Mouse (Mus musculus) hindbrain, embryonic 12.5 days (tissue): ENCODE measurements around the gene Gm20388. TPM values are rescaled to one million over a fixed set of nuclear protein-coding genes. Genes with fewer than 3 reads are reported as not detected.

Experiments used
- ATAC-seq: fragments of 200-750 bp; cut with Nextera tagmentation; 2 replicates; pipeline ENCODE4 v1.8.0; 2017; ENCODE audit warnings: moderate TSS enrichment; ENCODE audit not compliant: low FRiP score
- H3K27ac ChIP-seq: fragments of 300-500 bp; sonication (generic); 2 replicates; pipeline ENCODE4 v1.5.1; 2016; ENCODE audit warnings: mild to moderate bottlenecking
- H3K27me3 ChIP-seq: fragments of 300-500 bp; sonication (generic); 2 replicates; pipeline ENCODE4 v1.6.1; 2016; ENCODE audit warnings: mild to moderate bottlenecking
- H3K36me3 ChIP-seq: fragments of 300-500 bp; sonication (generic); 2 replicates; pipeline ENCODE4 v1.6.1; 2016; ENCODE audit warnings: mild to moderate bottlenecking
- H3K4me1 ChIP-seq: fragments of 300-500 bp; sonication (generic); 2 replicates; pipeline ENCODE4 v1.6.1; 2016
- H3K4me2 ChIP-seq: fragments of 300-500 bp; sonication (generic); replicated peaks from 2 replicates; pipeline ENCODE4 v1.6.1; 2016; ENCODE audit warnings: mild to moderate bottlenecking
- H3K4me3 ChIP-seq: fragments of 300-500 bp; sonication (generic); 2 replicates; pipeline ENCODE4 v1.5.1; 2016; ENCODE audit warnings: mild to moderate bottlenecking
- H3K9ac ChIP-seq: fragments of 300-500 bp; sonication (generic); 2 replicates; pipeline ENCODE4 v1.6.1; 2016; ENCODE audit warnings: mild to moderate bottlenecking, moderate library complexity
- H3K9me3 ChIP-seq: fragments of 300-500 bp; sonication (generic); replicated peaks from 2 replicates; pipeline ENCODE4 v1.6.1; 2016; ENCODE audit warnings: mild to moderate bottlenecking
- WGBS: fragments of 180-500 bp; shearing (Covaris S2); methylation state at CpG from one replicate; pipeline ENCODE4 v1.1.7; 2016; 5-methylcytosine and 5-hydroxymethylcytosine counted together
- polyA plus RNA-seq: library from polyadenylated mRNA; unstranded; fragments of >200 nt; fragmentation: Nextera tagmentation; extraction: Ambion mirVana; gene quantifications from 2 replicates; pipeline ENCODE4 v1.2.1, GENCODE M21; 2016

The Gm20388 gene
- polyA plus RNA-seq, 1 experiment from 2014 or later, result not detected

DNA sequence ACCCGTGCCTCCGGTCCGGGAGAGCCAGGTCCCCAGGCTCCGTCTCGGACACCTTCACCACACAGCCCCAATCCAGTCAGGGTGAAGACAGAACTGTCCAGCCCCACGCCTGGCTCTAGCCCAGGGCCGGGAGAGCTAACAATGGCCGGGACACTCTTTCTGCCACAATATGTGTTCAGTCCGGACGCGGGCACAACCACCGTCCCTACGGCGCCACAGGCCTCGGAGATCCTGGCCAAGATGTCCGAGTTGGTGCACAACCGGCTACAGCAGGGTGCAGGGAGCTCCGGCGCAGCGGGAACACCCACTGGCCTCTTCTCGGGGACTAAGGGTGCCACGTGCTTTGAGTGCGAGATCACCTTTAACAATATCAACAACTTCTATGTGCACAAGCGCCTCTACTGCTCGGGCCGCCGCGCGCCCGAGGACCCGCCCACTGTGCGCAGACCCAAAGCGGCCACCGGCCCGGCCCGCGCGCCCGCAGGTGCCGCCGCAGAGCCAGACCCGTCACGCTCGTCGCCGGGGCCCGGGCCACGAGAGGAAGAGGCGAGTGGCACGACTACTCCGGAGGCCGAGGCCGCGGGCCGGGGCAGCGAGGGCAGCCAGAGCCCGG is 2425.1 kb downstream of the Gm20388 start:
- Histone ChIP-seq H3K9ac (peak overlapping the region; percentile 68), H3K27me3 (peaks cover 70% of the 10 kb centered on the region), H3K4me2 (peak overlapping the region; percentile 96), H3K4me1 (peaks cover 15% of the 10 kb centered on the region), H3K27ac (0 out of 2 replicates have a peak overlapping the region, but pooled peaks have one; percentile 30), H3K4me3 (peak overlapping the region; percentile 56), H3K36me3 (no peaks in the 10 kb centered on the region; the same call in 1 of the 2 replicates), H3K9me3 (no peaks in the 10 kb centered on the region)
- ATAC-seq, result peak; percentile 53
- 8% methylated on average over 55 of the region's 57 CpGs for WGBS

- Histone ChIP-seq H3K36me3 (no peaks in the 10 kb centered on the region; the same call in 1 of the 2 replicates), H3K4me3 (peak overlapping the region; percentile 56), H3K27me3 (peaks cover 76% of the 10 kb centered on the region), H3K27ac (no peak overlapping the region), H3K9me3 (no peaks in the 10 kb centered on the region), H3K4me2 (peak overlapping the region; percentile 96), H3K9ac (peak overlapping the region; percentile 68), H3K4me1 (peaks cover 15% of the 10 kb centered on the region)
- 2% methylated on average over 64 of the region's 81 CpGs for WGBS
- peak; percentile 54 for ATAC-seq
These were observed 2425.7 kb downstream of the Gm20388 start for GRCm38 (mm10) chr8:122336251-122336910.

DNA sequence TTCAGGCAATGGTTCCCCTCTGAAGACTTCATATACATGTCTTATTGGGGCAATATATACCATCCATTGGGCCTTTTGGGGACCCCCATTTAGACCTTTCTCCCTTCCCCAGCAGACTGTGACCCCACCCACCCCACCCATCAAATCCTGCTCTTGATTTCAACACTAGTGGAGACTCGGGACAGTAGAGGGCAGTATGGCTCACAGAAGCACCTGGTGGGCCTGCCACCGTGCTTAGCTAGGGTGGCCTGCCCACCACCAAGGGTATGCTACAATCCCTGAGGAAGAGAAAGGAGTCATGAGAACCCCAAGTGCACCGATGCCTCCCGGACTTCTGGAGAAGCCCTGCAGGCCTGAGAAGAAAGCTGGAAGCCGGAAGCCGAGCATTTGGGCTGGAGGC is 2428.2 kb downstream of the Gm20388 start:
- Histone ChIP-seq H3K4me1 (peaks cover 30% of the 10 kb centered on the region), H3K9me3 (no peaks in the 10 kb centered on the region), H3K4me2 (no peak overlapping the region), H3K9ac (no peak overlapping the region), H3K27me3 (peaks cover 90% of the 10 kb centered on the region), H3K27ac (no peak overlapping the region), H3K36me3 (no peaks in the 10 kb centered on the region; the same call in 1 of the 2 replicates), H3K4me3 (no peak overlapping the region)
- WGBS, result 61% methylated on average over 6 of the region's 6 CpGs
- no peak for ATAC-seq

GRCm38 (mm10) chr8:122340761-122341160 is 2430.1 kb downstream of the Gm20388 start:
- no peak for ATAC-seq
- Histone ChIP-seq H3K4me2 (no peak overlapping the region), H3K36me3 (no peaks in the 10 kb centered on the region), H3K9ac (no peak overlapping the region), H3K27me3 (peaks cover 87% of the 10 kb centered on the region), H3K9me3 (no peaks in the 10 kb centered on the region), H3K4me1 (peaks cover 37% of the 10 kb centered on the region), H3K4me3 (no peak overlapping the region), H3K27ac (no peak overlapping the region)
- 84% methylated on average over 3 of the region's 3 CpGs for WGBS

- H3K9ac ChIP-seq, result no peak overlapping the region
- 87% methylated on average over 6 of the region's 6 CpGs for WGBS
- H3K27ac ChIP-seq, result no peak overlapping the region
- H3K36me3 ChIP-seq, result no peaks in the 10 kb centered on the region
- H3K4me2 ChIP-seq, result no peak overlapping the region
- no peak overlapping the region for H3K4me3 ChIP-seq
- ATAC-seq, result no peak
- peaks cover 28% of the 10 kb centered on the region for H3K4me1 ChIP-seq
- peaks cover 83% of the 10 kb centered on the region for H3K27me3 ChIP-seq
- no peaks in the 10 kb centered on the region for H3K9me3 ChIP-seq
These were observed 2431.1 kb downstream of the Gm20388 start for GRCm38 (mm10) chr8:122341790-122342189.

GRCm38 (mm10) chr8:122342362-122342761 is 2431.7 kb downstream of the Gm20388 start:
- H3K4me1 ChIP-seq, result peaks cover 28% of the 10 kb centered on the region
- H3K27ac ChIP-seq, result no peak overlapping the region

DNA sequence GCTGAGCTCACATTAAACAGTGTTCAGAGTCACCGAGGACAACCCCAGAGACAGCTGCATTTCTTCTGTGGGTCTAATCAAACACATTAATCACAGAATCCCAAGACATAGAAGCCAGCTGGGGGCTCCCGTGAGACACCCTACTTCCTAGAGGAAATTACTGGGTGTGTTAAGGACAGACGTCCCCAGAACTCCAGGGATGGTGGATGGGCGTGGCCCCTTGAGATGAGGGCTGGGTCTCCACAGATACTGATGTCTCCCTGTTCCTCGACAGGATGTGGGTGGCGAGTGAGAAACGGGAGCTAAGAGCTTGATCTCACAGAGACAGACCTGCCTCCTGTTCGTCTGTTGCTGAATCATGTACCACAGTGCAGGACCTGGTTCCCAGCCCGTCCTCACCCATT is 2432.2 kb downstream of the Gm20388 start:
- Histone ChIP-seq H3K27ac (peak overlapping the region; percentile 17; the same call in 1 of the 2 replicates), H3K4me3 (0 out of 2 replicates have a peak overlapping the region, but pooled peaks have one; percentile 14), H3K27me3 (peaks cover 79% of the 10 kb centered on the region), H3K4me2 (peak overlapping the region; percentile 47), H3K36me3 (no peaks in the 10 kb centered on the region), H3K9me3 (no peaks in the 10 kb centered on the region), H3K9ac (no peak overlapping the region), H3K4me1 (peaks cover 28% of the 10 kb centered on the region)
- 6% methylated on average over 9 of the region's 9 CpGs for WGBS
- no peak for ATAC-seq

More at GRCm38 (mm10) chr8:122342362-122342761, 2431.7 kb downstream of the Gm20388 start:
- Histone ChIP-seq H3K27me3 (peaks cover 80% of the 10 kb centered on the region), H3K4me2 (no peak overlapping the region), H3K9ac (no peak overlapping the region), H3K4me3 (no peak overlapping the region), H3K36me3 (no peaks in the 10 kb centered on the region), H3K9me3 (no peaks in the 10 kb centered on the region)
- WGBS, result 46% methylated on average over 5 of the region's 5 CpGs
- no peak for ATAC-seq

GRCm38 (mm10) chr8:122343341-122343740 is 2432.7 kb downstream of the Gm20388 start:
- Histone ChIP-seq H3K9ac (0 out of 2 replicates have a peak overlapping the region, but pooled peaks have one; percentile 43), H3K9me3 (no peaks in the 10 kb centered on the region), H3K27ac (peak overlapping the region; percentile 17; the same call in 1 of the 2 replicates), H3K4me3 (peak overlapping the region; percentile 14; the same call in 1 of the 2 replicates), H3K36me3 (no peaks in the 10 kb centered on the region), H3K4me1 (peaks cover 28% of the 10 kb centered on the region), H3K27me3 (peaks cover 76% of the 10 kb centered on the region), H3K4me2 (peak overlapping the region; percentile 47)
- peak; percentile 33; the same call in 1 of the 2 replicates for ATAC-seq
- 7% methylated on average over 11 of the region's 11 CpGs for WGBS

DNA sequence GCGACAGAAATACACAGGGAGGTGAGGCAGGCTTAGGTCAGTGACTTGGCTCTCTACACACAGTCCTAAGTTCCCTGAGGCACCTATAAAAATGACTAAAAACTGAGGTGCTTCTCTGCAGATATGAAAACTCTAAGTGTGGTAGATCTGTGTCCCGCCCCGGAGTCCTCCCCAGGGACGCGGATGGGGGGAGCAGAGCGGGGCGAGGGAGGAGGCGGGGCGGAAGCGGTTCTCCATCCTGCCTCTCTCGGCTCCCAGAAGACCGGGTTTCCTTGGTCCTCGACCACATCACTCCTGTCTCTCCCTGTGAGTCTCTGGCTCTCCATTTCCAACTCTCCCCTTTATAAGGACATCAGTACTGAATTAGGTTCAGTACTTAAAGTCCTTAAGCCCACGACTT is 2433.1 kb downstream of the Gm20388 start:
- ATAC-seq, result peak; percentile 17; the same call in 1 of the 2 replicates
- H3K27me3 ChIP-seq, result peaks cover 71% of the 10 kb centered on the region
- WGBS, result 3% methylated on average over 13 of the region's 14 CpGs

DNA sequence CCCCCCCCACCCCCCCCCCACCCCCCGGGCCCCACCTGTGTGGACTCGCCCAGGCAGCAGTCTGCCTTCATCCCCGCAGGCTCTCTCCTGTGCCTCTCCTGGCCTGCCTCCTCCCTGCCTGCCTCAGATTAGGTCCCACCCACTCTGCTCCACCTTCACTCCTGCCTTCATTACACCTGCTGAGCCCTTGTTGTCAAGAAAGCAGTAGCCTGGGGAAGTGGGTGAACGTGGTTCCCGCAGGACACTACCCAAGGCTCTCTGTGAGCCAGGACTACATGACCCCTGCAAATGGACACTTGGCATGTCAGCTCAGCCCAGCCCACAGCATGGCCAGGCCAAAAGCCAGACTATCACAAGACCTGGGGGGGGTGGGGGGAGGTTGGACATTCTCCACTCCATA is 2433.6 kb downstream of the Gm20388 start:
- Histone ChIP-seq H3K9me3 (no peaks in the 10 kb centered on the region), H3K27me3 (peaks cover 67% of the 10 kb centered on the region), H3K4me2 (peak overlapping the region; percentile 47), H3K4me1 (peaks cover 28% of the 10 kb centered on the region), H3K36me3 (no peaks in the 10 kb centered on the region), H3K9ac (0 out of 2 replicates have a peak overlapping the region, but pooled peaks have one; percentile 23), H3K27ac (no peak overlapping the region), H3K4me3 (peak overlapping the region; percentile 14; the same call in 1 of the 2 replicates)
- ATAC-seq, result peak; percentile 23; the same call in 1 of the 2 replicates
- 3% methylated on average over 2 of the region's 5 CpGs for WGBS

More for the DNA sequence above, 2433.1 kb downstream of the Gm20388 start:
- H3K9ac ChIP-seq, result peak overlapping the region; percentile 43; the same call in 1 of the 2 replicates
- H3K27ac ChIP-seq, result no peak overlapping the region
- H3K9me3 ChIP-seq, result no peaks in the 10 kb centered on the region
- H3K4me1 ChIP-seq, result peaks cover 28% of the 10 kb centered on the region
- H3K36me3 ChIP-seq, result no peaks in the 10 kb centered on the region
- H3K4me2 ChIP-seq, result peak overlapping the region; percentile 47
- peak overlapping the region; percentile 14; the same call in 1 of the 2 replicates for H3K4me3 ChIP-seq

DNA sequence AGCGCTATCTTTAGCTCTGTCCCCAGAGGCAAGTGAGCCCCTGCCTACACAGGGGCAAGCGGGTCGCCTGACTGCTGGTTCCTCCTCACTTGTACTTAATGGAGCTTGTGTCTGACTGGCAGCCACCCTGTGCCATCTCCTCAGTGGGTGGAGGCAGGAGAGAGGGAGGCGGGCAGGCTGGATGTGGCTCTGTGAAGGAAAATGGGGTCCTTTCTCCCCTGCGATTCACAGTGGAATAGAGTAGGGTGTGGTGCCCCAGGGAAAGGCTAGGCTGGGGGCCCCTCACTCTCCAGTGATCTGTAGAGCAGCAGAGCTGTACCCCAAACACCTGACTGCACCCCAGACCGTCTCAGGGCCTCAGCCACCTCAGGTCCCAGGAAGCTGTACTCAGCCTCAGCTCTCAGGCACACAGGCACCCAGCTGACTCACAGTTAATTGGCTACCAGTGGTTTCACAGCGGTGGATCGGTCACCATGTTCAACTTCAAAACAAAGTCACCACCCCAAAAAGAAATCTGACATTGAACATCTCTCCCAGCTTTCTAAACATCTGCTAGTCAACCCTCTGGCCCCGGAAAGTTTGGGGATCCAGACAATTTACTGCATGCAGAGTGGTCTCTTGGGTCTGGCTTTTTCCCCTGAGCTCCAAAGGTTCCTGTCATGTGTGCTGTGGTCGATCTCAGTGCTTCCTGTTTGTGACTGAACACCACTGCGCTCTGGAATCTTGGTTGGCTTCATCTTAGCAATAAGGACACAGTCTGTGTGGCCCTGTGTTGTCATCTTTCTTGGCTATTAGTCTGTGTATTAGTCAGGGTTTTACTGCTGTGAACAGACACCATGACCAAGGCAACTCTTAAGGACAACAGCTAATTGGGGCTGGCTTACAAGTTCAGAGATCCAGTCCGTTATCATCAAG is 2434.8 kb downstream of the Gm20388 start:
- H3K27ac ChIP-seq, result no peak overlapping the region
- WGBS, result 52% methylated on average over 12 of the region's 12 CpGs

More for the DNA sequence above, 2434.8 kb downstream of the Gm20388 start:
- Histone ChIP-seq H3K27me3 (peaks cover 65% of the 10 kb centered on the region), H3K9ac (peak overlapping the region; percentile 27; the same call in 1 of the 2 replicates), H3K4me1 (peaks cover 37% of the 10 kb centered on the region), H3K4me2 (no peak overlapping the region), H3K9me3 (no peaks in the 10 kb centered on the region), H3K4me3 (no peak overlapping the region), H3K36me3 (no peaks in the 10 kb centered on the region)
- no peak for ATAC-seq
